ENCODE assay signal across 8 mouse cellular contexts in the genomic region with DNA sequence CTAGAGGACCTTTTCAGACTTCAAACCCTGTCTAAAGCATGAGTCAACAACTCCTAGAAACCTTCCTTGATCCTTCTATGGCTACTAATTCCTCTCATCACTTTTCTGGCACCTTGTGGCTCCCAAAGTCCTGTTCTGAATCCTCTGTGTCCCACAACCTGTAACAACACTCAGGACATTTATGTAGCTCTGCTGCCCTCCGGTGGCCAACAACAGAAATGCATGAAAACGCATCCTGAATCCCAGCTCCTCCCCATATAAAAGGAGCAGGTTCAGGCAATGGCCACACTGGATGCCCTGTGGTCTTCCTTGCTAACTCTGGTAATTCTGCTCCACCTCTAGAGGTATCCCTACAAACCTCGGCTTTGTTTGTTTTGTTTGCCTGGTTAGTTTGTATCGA. TPM values are rescaled to one million over a fixed set of nuclear protein-coding genes. Genes with fewer than 3 reads are reported as not detected.
DNase-seq lines count a peak whose midpoint lies in the region; ATAC-seq and TF ChIP-seq lines count a peak whose summit lies in the region.

No protein-coding gene starts in this region.

- TF ChIP-seq CTCF in olfactory bulb, adult 2 months (IDR thresholded peaks at IDR 0.05; ENCODE audit: insufficient read depth, low read depth, low read length): 0 out of 2 replicates have a peak, but pooled peaks have one; percentile 24

- H3K27ac ChIP-seq in limb, embryonic 11.5 days (replicated peaks; ENCODE audit: low read depth, low read length): no peak overlapping the region
- no peak overlapping the region for H3K27ac ChIP-seq in olfactory bulb, adult 2 months (ENCODE audit: insufficient read depth, low read depth, low read length)

- H3K36me3 ChIP-seq in limb, embryonic 11.5 days (ENCODE audit: control insufficient read depth, insufficient read depth, low read length): no peaks in the 10 kb centered on the region

- H3K4me2 ChIP-seq in limb, embryonic 11.5 days (ENCODE audit: low read depth, severe bottlenecking): no peak overlapping the region

- no peak for TF ChIP-seq POLR2A in olfactory bulb, adult 2 months (IDR thresholded peaks at IDR 0.05; ENCODE audit: insufficient read depth, low read depth, low read length)

- H3K9ac ChIP-seq in limb, embryonic 11.5 days (ENCODE audit: low read length): no peak overlapping the region

- H3K9me3 ChIP-seq in limb, embryonic 11.5 days (ENCODE audit: control insufficient read depth, low read length): no peaks in the 10 kb centered on the region

- H3K4me1 ChIP-seq in limb, embryonic 11.5 days (ENCODE audit: control insufficient read depth, insufficient read depth, low read length): no peaks in the 10 kb centered on the region
- H3K4me1 ChIP-seq in olfactory bulb, adult 2 months (ENCODE audit: control insufficient read depth, insufficient read depth, low read length): no peaks in the 10 kb centered on the region

- WGBS in limb, embryonic 11.5 days: 13% methylated on average over 4 of the region's 4 CpGs
- 13% methylated on average over 4 of the region's 4 CpGs for WGBS in olfactory bulb, adult 2 months

- peak; percentile 52 for DNase-seq in CD4-positive helper T cell, adult 2 months (ENCODE audit: low read depth, low spot score)
- DNase-seq in cerebellum, postnatal 36 days: peak; percentile 58 to 74
- peak; percentile 66 for DNase-seq in gastrocnemius, postnatal 10 days
- peak; percentile 81 for DNase-seq in kidney, adult 9 months
- peak; percentile 86 for DNase-seq in limb, embryonic 11.5 days (ENCODE audit: low spot score)
- DNase-seq in thymus, postnatal 36 days: peak; percentile 26 to 36

- no peak overlapping the region for H3K4me3 ChIP-seq in limb, embryonic 11.5 days (ENCODE audit: low read depth, low read length)
- no peak overlapping the region for H3K4me3 ChIP-seq in olfactory bulb, adult 2 months (ENCODE audit: insufficient read depth, low read depth, low read length)

- no peaks in the 10 kb centered on the region for H3K27me3 ChIP-seq in limb, embryonic 11.5 days (ENCODE audit: control insufficient read depth, insufficient read depth, low read length)

- peak; percentile 46 for ATAC-seq in activated CD4-positive, CD25-positive, alpha-beta regulatory T cell, adult 4 months
- no peak for ATAC-seq in limb, embryonic 11.5 days (ENCODE audit: insufficient number of reproducible peaks, low FRiP score, low TSS enrichment, low read depth)

RNA-seq across cellular contexts. Expression of gene Trh, which starts 24.6 kb away (rescaled TPM):
- polyA plus RNA-seq in activated CD4-positive, CD25-positive, alpha-beta regulatory T cell, adult 4 months (2017; shearing (Covaris generic)): not detected
- not detected for total RNA-seq in gastrocnemius, postnatal 10 days (2021)
- 0.13 TPM in 1 of 2 replicates, not detected in the other for polyA plus RNA-seq in limb, embryonic 11.5 days (2014; fragmentation: Nextera tagmentation; extraction: Ambion mirVana)
- polyA plus RNA-seq in olfactory bulb, adult 2 months (2012; ENCODE audit: insufficient read depth, insufficient read length, low replicate concordance, missing spikeins): not detected in 2 replicates

RNA-seq across cellular contexts. Expression of gene Rbsn, which starts 54.3 kb away (rescaled TPM):
- 1 to 10 TPM; 9.2 to 10.0 TPM for polyA plus RNA-seq in activated CD4-positive, CD25-positive, alpha-beta regulatory T cell, adult 4 months (2017; shearing (Covaris generic))
- total RNA-seq in gastrocnemius, postnatal 10 days (2021): 10 to 100 TPM; 16.6 to 16.8 TPM
- polyA plus RNA-seq in limb, embryonic 11.5 days (2014; fragmentation: Nextera tagmentation; extraction: Ambion mirVana): 16.8 and 17.1 TPM in 2 replicates
- polyA plus RNA-seq in olfactory bulb, adult 2 months (2012; ENCODE audit: insufficient read depth, insufficient read length, low replicate concordance, missing spikeins): not detected in 2 replicates

Comparison
In these comparisons a context has a peak if more than half of its experiments do, and no peak if none do; other contexts are left out.
1. DNase-seq: peak in every context shown above with its lines; median percentile 86 in limb, embryonic 11.5 days; 81 in kidney, adult 9 months; 66 in cerebellum, postnatal 36 days; 66 in gastrocnemius, postnatal 10 days; 52 in CD4-positive helper T cell, adult 2 months; 31 in thymus, postnatal 36 days.
2. RNA of gene Rbsn, which starts 54.3 kb away (polyA plus RNA-seq): 16.8 to 17.1 TPM in limb, embryonic 11.5 days and 9.2 to 10.0 TPM in activated CD4-positive, CD25-positive, alpha-beta regulatory T cell, adult 4 months; not detected in olfactory bulb, adult 2 months; every median in the first group is over 10 times any median in the second.